Mouse (Mus musculus) lung, adult 2 months (tissue): ENCODE measurements around the gene Adamts17.

Experiments
- CTCF ChIP-seq: fragments of 200-500 bp; IDR thresholded peaks from 2 replicates; pipeline ENCODE4 v1.5.1; 2011; ENCODE audit warnings: mild to moderate bottlenecking, low read length, control low read depth; ENCODE audit not compliant: insufficient read depth
- POLR2A ChIP-seq: fragments of 200-500 bp; IDR thresholded peaks from 2 replicates; pipeline ENCODE4 v1.6.1; 2011; ENCODE audit warnings: low read depth, mild to moderate bottlenecking, control low read depth, low read length, borderline replicate concordance; ENCODE audit errors: extremely low read depth

GRCm38 (mm10) chr7:66981591-66981990 is 142.1 kb downstream of the Adamts17 start:
- no peak for TF ChIP-seq POLR2A
- TF ChIP-seq CTCF: no peak
